Mouse (Mus musculus): ENCODE results near the gene Pop7. TPM values are rescaled to one million over a fixed set of nuclear protein-coding genes. Genes with fewer than 3 reads are reported as not detected.

Gene Pop7
- total RNA-seq, 2 experiments from 2014 or later, result 28.9 to 31.2 TPM

Other genes with a start within 250 kb of the Pop7 start
- not detected in 2 replicates for gene Ache, start 215.0 kb downstream of the Pop7 start, total RNA-seq (2014; fragmentation: Nextera tagmentation)
- gene Ache, start 215.0 kb downstream of the Pop7 start, total RNA-seq (2017), result 0.04 and 0.10 TPM in 2 replicates
- gene Ufsp1, start 207.9 kb downstream of the Pop7 start, total RNA-seq (2014; fragmentation: Nextera tagmentation), result 0.53 TPM in 1 of 2 replicates, not detected in the other
- gene Ufsp1, start 207.9 kb downstream of the Pop7 start, total RNA-seq (2017), result 0.43 and 5.2 TPM in 2 replicates
- gene Srrt, start 194.8 kb downstream of the Pop7 start, total RNA-seq (2014; fragmentation: Nextera tagmentation), result 238 and 321 TPM in 2 replicates
- gene Srrt, start 194.8 kb downstream of the Pop7 start, total RNA-seq (2017), result 239 and 278 TPM in 2 replicates
- 9.4 and 9.9 TPM in 2 replicates for gene Trip6, start 188.1 kb downstream of the Pop7 start, total RNA-seq (2014; fragmentation: Nextera tagmentation)
- gene Trip6, start 188.1 kb downstream of the Pop7 start, total RNA-seq (2017), result 2.9 and 5.6 TPM in 2 replicates
- gene Slc12a9, start 168.9 kb downstream of the Pop7 start, total RNA-seq (2014; fragmentation: Nextera tagmentation), result 16.3 and 26.3 TPM in 2 replicates
- gene Slc12a9, start 168.9 kb downstream of the Pop7 start, total RNA-seq (2017), result 6.5 and 6.6 TPM in 2 replicates
- not detected in 2 replicates for gene Ephb4, start 152.4 kb downstream of the Pop7 start, total RNA-seq (2014; fragmentation: Nextera tagmentation)
- not detected in 2 replicates for gene Ephb4, start 152.4 kb downstream of the Pop7 start, total RNA-seq (2017)
- gene Zan, start 25.5 kb downstream of the Pop7 start, total RNA-seq (2014; fragmentation: Nextera tagmentation), result 0.66 and 4.7 TPM in 2 replicates
- 0.04 and 0.05 TPM in 2 replicates for gene Zan, start 25.5 kb downstream of the Pop7 start, total RNA-seq (2017)
- 21.0 and 21.7 TPM in 2 replicates for gene Gigyf1, start 16.0 kb upstream of the Pop7 start, total RNA-seq (2014; fragmentation: Nextera tagmentation)
- gene Gigyf1, start 16.0 kb upstream of the Pop7 start, total RNA-seq (2017), result 5.2 and 7.7 TPM in 2 replicates
- gene Epo, start 30.7 kb upstream of the Pop7 start, total RNA-seq (2014; fragmentation: Nextera tagmentation), result not detected in 2 replicates
- not detected in 2 replicates for gene Epo, start 30.7 kb upstream of the Pop7 start, total RNA-seq (2017)
- 335 and 473 TPM in 2 replicates for gene Gnb2, start 31.0 kb upstream of the Pop7 start, total RNA-seq (2014; fragmentation: Nextera tagmentation)
- 226 and 299 TPM in 2 replicates for gene Gnb2, start 31.0 kb upstream of the Pop7 start, total RNA-seq (2017)
- gene Actl6b, start 51.0 kb upstream of the Pop7 start, total RNA-seq (2014; fragmentation: Nextera tagmentation), result not detected in 2 replicates
- gene Actl6b, start 51.0 kb upstream of the Pop7 start, total RNA-seq (2017), result not detected in 2 replicates
- gene Tfr2, start 67.3 kb upstream of the Pop7 start, total RNA-seq (2014; fragmentation: Nextera tagmentation), result 5.8 and 20.3 TPM in 2 replicates
- gene Tfr2, start 67.3 kb upstream of the Pop7 start, total RNA-seq (2017), result 7.5 and 10.2 TPM in 2 replicates
- gene Mospd3, start 98.5 kb upstream of the Pop7 start, total RNA-seq (2014; fragmentation: Nextera tagmentation), result 146 and 159 TPM in 2 replicates
- 4.0 and 7.4 TPM in 2 replicates for gene Mospd3, start 98.5 kb upstream of the Pop7 start, total RNA-seq (2017)
- gene Pcolce, start 111.3 kb upstream of the Pop7 start, total RNA-seq (2014; fragmentation: Nextera tagmentation), result not detected in 2 replicates
- gene Pcolce, start 111.3 kb upstream of the Pop7 start, total RNA-seq (2017), result 0.62 TPM in 1 of 2 replicates, not detected in the other
- not detected in 2 replicates for gene Fbxo24, start 126.5 kb upstream of the Pop7 start, total RNA-seq (2014; fragmentation: Nextera tagmentation)
- gene Fbxo24, start 126.5 kb upstream of the Pop7 start, total RNA-seq (2017), result not detected in 2 replicates
- gene Lrch4, start 126.6 kb upstream of the Pop7 start, total RNA-seq (2014; fragmentation: Nextera tagmentation), result 57.4 and 73.0 TPM in 2 replicates
- 34.6 and 42.2 TPM in 2 replicates for gene Lrch4, start 126.6 kb upstream of the Pop7 start, total RNA-seq (2017)
- gene Gm20605, start 126.7 kb upstream of the Pop7 start, total RNA-seq (2014; fragmentation: Nextera tagmentation), result 13.2 and 16.4 TPM in 2 replicates
- gene Gm20605, start 126.7 kb upstream of the Pop7 start, total RNA-seq (2017), result 0.62 and 3.6 TPM in 2 replicates
- gene Sap25, start 138.8 kb upstream of the Pop7 start, total RNA-seq (2014; fragmentation: Nextera tagmentation), result 32.1 and 55.2 TPM in 2 replicates
- gene Sap25, start 138.8 kb upstream of the Pop7 start, total RNA-seq (2017), result 9.7 and 20.8 TPM in 2 replicates
- not detected in 2 replicates for gene Irs3, start 143.2 kb upstream of the Pop7 start, total RNA-seq (2014; fragmentation: Nextera tagmentation)
- gene Irs3, start 143.2 kb upstream of the Pop7 start, total RNA-seq (2017), result not detected in 2 replicates
- 13.7 and 15.0 TPM in 2 replicates for gene Agfg2, start 182.2 kb upstream of the Pop7 start, total RNA-seq (2014; fragmentation: Nextera tagmentation)
- gene Agfg2, start 182.2 kb upstream of the Pop7 start, total RNA-seq (2017), result 10.7 and 13.9 TPM in 2 replicates
- gene Nyap1, start 239.1 kb upstream of the Pop7 start, total RNA-seq (2014; fragmentation: Nextera tagmentation), result not detected in 2 replicates
- gene Nyap1, start 239.1 kb upstream of the Pop7 start, total RNA-seq (2017), result not detected in 2 replicates
- gene Tsc22d4, start 243.2 kb upstream of the Pop7 start, total RNA-seq (2014; fragmentation: Nextera tagmentation), result 71.5 and 78.5 TPM in 2 replicates
- gene Tsc22d4, start 243.2 kb upstream of the Pop7 start, total RNA-seq (2017), result 57.5 and 74.8 TPM in 2 replicates

Data from granulocyte monocyte progenitor cell, adult 5-6 weeks (primary cell).